Mouse (Mus musculus) frontal cortex, postnatal 36 days (tissue): ENCODE measurements around the gene Slc8a1.

ENCODE experiments used
- DNase-seq, 2 experiments: peaks; one replicate each; pipeline ENCODE4 v3.0.0; 2022; ENCODE audit warnings: low spot score in 2 of 2

Gene Slc8a1

DNA sequence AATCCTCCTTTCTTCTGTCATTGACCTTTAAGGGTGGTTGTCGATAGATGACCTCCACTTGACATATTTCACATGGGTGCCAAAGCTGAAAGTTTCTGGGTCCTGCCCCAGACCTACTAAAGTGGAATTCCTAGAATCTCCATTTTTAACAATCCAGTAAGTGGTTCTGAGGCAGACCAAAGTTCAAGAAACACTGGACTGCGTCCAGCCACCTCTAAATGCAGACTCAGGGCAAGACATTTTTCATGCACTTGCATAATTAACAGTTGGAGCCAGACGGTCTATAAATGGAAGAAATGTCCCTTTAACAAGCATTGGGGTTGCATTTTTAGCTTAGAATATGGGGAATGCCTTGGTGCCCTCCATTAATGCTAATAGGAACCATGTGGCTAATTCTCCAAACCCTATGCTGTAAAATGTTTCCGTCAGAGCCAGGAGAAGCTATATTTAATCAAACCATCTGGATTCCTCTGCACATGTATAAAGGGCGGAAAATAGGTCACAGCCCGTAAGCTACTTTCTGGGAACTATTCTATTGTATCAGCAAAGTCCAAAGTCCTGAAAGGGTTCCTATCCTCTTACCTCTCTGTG is 224.7 kb downstream of the Slc8a1 start:
- DNase-seq = no peak

DNA sequence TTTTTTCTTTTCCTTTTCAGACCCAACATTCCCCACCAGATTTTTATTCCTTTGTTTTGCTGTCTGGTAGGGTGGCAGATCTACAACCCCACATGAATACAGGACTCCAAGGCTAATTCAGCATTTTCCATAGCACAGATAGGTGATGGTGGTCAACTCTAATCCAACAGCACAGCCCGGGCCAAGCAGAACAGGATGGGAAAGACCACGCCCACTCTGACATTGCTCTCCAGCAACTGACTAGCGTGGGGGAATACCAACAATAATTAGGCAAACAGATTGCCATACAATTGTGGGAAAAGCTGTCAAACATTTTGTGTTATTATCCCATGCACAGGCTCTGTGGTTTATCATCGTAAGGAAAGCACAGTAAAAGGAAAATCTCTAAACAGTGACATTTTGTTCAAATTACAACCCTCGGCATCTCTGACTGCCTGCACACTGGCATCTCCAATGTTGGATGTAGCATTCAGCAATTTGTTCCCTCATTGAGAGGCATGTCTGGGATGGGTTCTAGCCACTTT is 233.0 kb downstream of the Slc8a1 start:
- no peak for DNase-seq

GRCm38 (mm10) chr17:81504040-81504439 is 234.1 kb downstream of the Slc8a1 start:
- DNase-seq = no peak

DNA sequence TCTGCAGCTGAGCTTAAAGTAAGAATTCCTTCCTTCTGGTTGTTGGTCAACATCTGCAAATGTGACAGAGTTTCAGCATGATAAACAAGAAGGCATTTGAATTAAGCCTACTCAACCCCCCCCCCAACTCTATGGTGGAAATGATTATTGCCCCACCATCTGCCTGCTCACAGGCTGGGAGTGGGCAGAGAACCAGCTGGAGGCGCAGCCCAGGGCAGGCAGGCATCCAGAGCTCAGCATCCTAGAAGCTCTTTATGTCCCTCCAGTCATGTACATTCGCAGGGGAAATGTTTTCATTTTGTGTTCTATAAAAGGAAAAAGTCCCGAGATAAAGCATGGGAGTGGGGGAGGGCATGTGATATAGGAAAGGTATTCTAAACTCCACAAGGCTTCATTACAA is 235.4 kb downstream of the Slc8a1 start:
- DNase-seq = peak; percentile 52 to 58

- no peak for DNase-seq
Observed at GRCm38 (mm10) chr17:81500686-81501407, 237.3 kb downstream of the Slc8a1 start.

DNA sequence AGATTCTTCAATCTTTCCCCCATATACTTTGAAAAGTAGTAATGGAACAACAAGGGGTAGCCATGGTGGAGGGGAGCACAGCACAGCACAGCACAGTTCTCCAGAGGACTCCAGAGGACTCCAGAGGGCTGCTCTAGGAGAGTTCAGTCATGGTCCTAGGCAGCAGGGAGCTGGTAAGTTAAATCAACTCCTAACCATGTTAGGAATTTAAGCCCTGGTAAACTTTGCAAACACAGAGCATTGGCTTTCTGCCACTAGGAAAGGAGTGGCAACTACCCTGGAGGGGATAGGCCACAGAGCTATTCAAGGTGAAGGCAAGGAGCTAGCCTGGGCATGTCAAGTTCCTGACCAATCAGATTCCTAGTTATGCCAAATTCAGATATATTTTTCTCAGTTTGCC is 240.3 kb downstream of the Slc8a1 start:
- DNase-seq = no peak

DNA sequence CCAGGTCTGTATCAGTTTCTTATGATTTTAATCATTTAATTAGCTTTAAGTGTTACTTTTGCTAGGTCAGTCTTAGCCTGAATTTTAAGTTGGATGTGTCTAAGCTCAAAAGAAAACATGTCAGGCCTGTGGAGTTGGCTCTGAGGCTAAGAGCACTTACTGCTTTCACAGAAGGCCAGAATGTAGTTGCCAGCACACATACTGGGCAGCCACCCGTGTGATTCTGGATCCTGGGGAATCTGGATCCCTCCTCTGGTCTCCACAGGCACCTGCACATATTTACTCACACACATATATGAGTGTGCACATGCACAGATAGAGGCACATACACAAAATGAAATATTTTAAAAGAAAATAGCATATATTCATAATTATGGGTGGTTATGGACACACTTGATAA is 241.6 kb downstream of the Slc8a1 start:
- no peak for DNase-seq

DNA sequence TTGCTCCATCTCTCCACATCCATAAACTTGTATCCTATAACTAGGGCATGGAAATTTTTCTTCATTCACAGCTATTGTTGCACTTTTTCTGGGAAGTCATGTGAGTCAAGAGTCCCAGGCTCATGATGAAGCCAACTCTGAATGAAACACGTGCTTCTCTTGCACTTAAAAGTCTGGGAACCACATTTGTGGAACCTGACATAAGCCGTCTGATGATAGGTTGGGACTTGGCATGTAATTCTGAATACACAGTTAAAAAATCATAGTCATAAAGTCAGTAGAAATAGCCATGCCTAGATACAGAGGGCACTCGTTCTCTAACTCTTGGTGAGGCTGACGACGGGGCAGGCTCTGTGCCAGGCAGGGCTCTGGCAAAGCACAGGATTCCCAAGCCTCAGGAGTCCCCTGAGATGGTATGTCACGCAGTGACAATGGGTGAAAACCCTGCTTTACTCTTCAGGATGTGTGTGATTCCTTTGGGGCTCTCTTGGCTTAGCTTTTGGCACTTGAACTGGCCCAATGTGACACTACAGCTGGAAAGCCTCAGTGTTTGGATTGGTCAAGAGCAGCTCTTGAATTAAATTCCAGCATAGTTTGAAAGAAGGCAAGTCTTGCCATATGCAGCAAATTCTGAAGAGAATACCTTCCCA is 245.8 kb downstream of the Slc8a1 start:
- DNase-seq = no peak

GRCm38 (mm10) chr17:81486388-81486787 is 251.8 kb downstream of the Slc8a1 start:
- no peak for DNase-seq

GRCm38 (mm10) chr17:81481843-81482490 is 256.2 kb downstream of the Slc8a1 start:
- no peak for DNase-seq

GRCm38 (mm10) chr17:81480351-81481161 is 257.6 kb downstream of the Slc8a1 start:
- DNase-seq = no peak

GRCm38 (mm10) chr17:81479807-81480206 is 258.4 kb downstream of the Slc8a1 start:
- no peak for DNase-seq

DNA sequence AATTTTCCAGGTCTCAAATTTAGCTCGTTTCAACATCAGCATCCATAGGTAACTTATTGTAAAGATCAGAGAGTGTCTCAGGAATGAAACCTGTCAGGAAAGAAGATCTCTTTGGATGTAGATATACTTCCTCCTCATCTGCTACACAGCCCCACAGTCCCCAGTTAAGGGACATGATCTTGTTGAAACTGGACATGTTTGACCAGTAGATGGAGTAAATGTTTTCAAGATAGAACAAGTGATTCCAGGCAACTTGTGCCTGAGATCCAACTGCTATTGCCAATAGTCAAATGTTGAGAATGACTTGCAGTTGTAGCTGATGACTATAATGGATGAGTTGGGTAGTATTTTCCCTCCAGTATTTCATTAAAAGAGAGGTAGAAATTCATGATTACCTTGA is 260.8 kb downstream of the Slc8a1 start:
- DNase-seq = no peak

GRCm38 (mm10) chr17:81473363-81473762 is 264.8 kb downstream of the Slc8a1 start:
- DNase-seq = no peak

GRCm38 (mm10) chr17:81468941-81469340 is 269.2 kb downstream of the Slc8a1 start:
- no peak for DNase-seq

DNA sequence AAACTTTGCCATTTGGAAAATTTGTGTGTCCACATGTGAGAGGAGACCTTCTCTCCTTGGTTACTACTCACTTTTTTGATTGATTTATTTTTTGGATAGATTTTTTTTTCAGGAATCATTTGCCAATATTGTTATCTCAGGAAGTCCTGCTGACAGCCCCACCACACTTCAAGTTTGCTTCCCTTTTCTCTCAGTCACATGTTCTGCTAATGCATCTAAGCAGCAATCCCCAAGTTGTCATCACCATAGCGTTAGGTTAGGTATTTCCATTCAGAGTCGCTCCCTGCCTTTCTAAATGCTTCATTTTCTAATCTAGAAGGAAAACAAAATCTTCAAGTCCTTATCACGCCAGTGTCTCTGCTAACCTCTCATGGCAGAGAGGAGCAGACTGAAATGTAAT is 278.8 kb downstream of the Slc8a1 start:
- DNase-seq = no peak

- no peak for DNase-seq
Observed at GRCm38 (mm10) chr17:81455977-81456376, 282.2 kb downstream of the Slc8a1 start.

DNA sequence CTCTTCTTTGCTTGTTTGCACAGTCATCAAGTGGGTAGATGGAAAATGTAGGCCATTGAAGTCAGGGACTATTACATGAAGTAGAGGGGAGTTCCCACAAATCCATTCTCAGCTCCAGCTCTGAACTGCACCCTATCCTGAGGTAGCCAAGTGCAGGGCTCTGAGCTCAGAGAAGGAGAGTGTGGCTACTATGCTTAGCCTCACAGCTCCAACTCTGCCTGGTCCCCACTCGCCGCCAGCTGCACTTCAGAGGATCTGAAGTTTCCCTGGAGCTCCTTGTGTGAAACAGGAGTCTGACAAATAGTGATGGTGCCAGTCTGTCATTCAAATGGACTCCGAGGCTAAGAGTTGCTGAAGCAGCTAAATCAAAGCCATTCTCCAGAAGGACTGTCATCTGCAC is 282.9 kb downstream of the Slc8a1 start:
- DNase-seq = no peak

DNA sequence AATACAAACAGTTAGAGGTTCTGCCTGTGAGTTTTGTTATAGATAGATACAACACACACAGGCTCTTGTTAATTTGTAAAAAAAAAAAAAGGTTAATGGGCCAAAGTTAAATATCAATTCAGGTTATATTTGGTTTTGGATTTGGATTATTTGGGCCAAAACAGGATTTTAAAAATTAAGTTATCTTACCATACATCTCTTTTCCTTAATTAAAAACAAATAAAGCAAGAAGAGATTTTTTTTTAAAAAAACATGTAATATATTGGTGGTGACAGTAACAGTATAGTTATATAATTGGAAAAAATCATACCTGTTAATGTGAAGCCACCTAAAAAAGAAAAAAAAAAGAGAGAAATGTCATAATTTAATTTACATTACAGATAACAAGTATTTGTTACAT is 296.7 kb downstream of the Slc8a1 start, which contains the start of gene Gm11096:
Gene Gm11096, plus strand, starts transcription at position 301 of the 400 bp plus-strand sequence.
- DNase-seq = no peak

DNA sequence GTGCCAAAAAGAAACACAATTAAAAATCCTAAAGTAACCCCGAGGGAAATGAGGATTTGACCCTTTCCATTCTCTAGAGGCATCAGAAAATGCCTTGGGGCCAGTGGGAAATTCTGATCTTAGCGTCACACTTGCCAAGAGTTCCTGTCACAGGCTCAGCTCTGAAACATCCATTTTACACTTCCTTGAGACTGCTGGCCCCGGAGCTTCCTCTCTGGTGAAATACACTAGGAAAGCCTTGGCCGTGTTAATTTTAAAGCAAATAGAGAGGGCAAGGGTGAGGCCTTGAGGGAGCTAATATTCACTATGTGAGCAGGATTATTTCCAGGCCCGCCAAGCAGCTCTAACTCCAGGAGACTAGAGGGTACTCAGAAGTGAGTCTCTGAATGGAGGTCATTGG is 305.0 kb downstream of the Slc8a1 start:
- DNase-seq = no peak

GRCm38 (mm10) chr17:81432733-81433132 is 305.4 kb downstream of the Slc8a1 start:
- no peak for DNase-seq
